Mouse (Mus musculus): ENCODE measurements at regions not wholly inside any gene's neighbourhood (a gene's known extent, or its start where the extent isn't known, plus 50 kb on each side); places are given as distances from the start of the nearest gene placed in this dataset.

- Histone ChIP-seq H3K27me3 (replicated peaks) (no peaks in the 10 kb centered on the region), H3K9ac (no peak overlapping the region), H3K4me2 (replicated peaks) (no peak overlapping the region), H3K9me3 (no peaks in the 10 kb centered on the region), H3K4me1 (replicated peaks) (no peaks in the 10 kb centered on the region), H3K27ac (no peak overlapping the region), H3K36me3 (no peaks in the 10 kb centered on the region), H3K4me3 (replicated peaks) (no peak overlapping the region)
- WGBS: 67% methylated on average over 2 of the region's 2 CpGs
- ATAC-seq: no peak
These were observed 82.9 kb upstream of the Slc24a3 start for GRCm38 (mm10) chr2:145084621-145085020.

GRCm38 (mm10) chr2:145086118-145086517 lies 81.4 kb upstream of the Slc24a3 start:
- Histone ChIP-seq H3K36me3 (no peaks in the 10 kb centered on the region), H3K4me3 (replicated peaks) (no peak overlapping the region), H3K27ac (no peak overlapping the region), H3K27me3 (replicated peaks) (no peaks in the 10 kb centered on the region), H3K9ac (no peak overlapping the region), H3K4me1 (replicated peaks) (no peaks in the 10 kb centered on the region), H3K4me2 (replicated peaks) (no peak overlapping the region), H3K9me3 (no peaks in the 10 kb centered on the region)
- 76% methylated on average over 5 of the region's 5 CpGs for WGBS
- no peak for ATAC-seq

GRCm38 (mm10) chr2:145103295-145103694 lies 64.3 kb upstream of the Slc24a3 start:
- no peak overlapping the region for H3K9ac ChIP-seq
- H3K4me1 ChIP-seq (replicated peaks): no peaks in the 10 kb centered on the region
- no peaks in the 10 kb centered on the region for H3K27me3 ChIP-seq (replicated peaks)
- H3K9me3 ChIP-seq: no peaks in the 10 kb centered on the region
- 87% methylated on average over 2 of the region's 2 CpGs for WGBS
- no peak overlapping the region for H3K4me2 ChIP-seq (replicated peaks)
- no peaks in the 10 kb centered on the region for H3K36me3 ChIP-seq
- no peak overlapping the region for H3K27ac ChIP-seq
- ATAC-seq: no peak
- H3K4me3 ChIP-seq (replicated peaks): no peak overlapping the region

- Histone ChIP-seq H3K9me3 (no peaks in the 10 kb centered on the region), H3K36me3 (no peaks in the 10 kb centered on the region), H3K4me3 (replicated peaks) (no peak overlapping the region), H3K4me2 (replicated peaks) (no peak overlapping the region), H3K4me1 (replicated peaks) (no peaks in the 10 kb centered on the region), H3K9ac (no peak overlapping the region), H3K27me3 (replicated peaks) (no peaks in the 10 kb centered on the region), H3K27ac (no peak overlapping the region)
- WGBS: 23% methylated on average over 1 of the region's 1 CpGs
- ATAC-seq: no peak
These were observed 55.9 kb upstream of the Slc24a3 start for GRCm38 (mm10) chr2:145111615-145112014.

GRCm38 (mm10) chr2:145115043-145115442 lies 52.5 kb upstream of the Slc24a3 start:
- no peak for ATAC-seq
- H3K9ac ChIP-seq: no peak overlapping the region
- H3K27me3 ChIP-seq (replicated peaks): no peaks in the 10 kb centered on the region
- no peaks in the 10 kb centered on the region for H3K36me3 ChIP-seq
- H3K4me3 ChIP-seq (replicated peaks): no peak overlapping the region
- H3K4me2 ChIP-seq (replicated peaks): no peak overlapping the region
- no peaks in the 10 kb centered on the region for H3K4me1 ChIP-seq (replicated peaks)
- WGBS: 92% methylated on average over 3 of the region's 3 CpGs
- no peaks in the 10 kb centered on the region for H3K9me3 ChIP-seq
- no peak overlapping the region for H3K27ac ChIP-seq

All from intestine, embryonic 15.5 days (tissue).